Mouse (Mus musculus) heart, embryonic 16.5 days (tissue): ENCODE measurements around the gene Nubpl. TPM values are rescaled to one million over a fixed set of nuclear protein-coding genes. Genes with fewer than 3 reads are reported as not detected.
"Not testable (repeated sequence)": the region's sequence is repeated elsewhere in the genome, so short reads cannot be mapped to it uniquely, and the experiment has no call there.

ENCODE experiments used
- ATAC-seq: fragments of 200-750 bp; cut with Nextera tagmentation; replicated peaks from 2 replicates; pipeline ENCODE4 v1.8.0; 2017; ENCODE audit warnings: moderate number of reproducible peaks; ENCODE audit not compliant: insufficient read depth, low FRiP score; ENCODE audit errors: extremely low read depth
- H3K27ac ChIP-seq: fragments of 300-500 bp; sonication (generic); 2 replicates; pipeline ENCODE4 v1.5.1; 2014; ENCODE audit warnings: mild to moderate bottlenecking, low read length, control low read depth, moderate library complexity
- H3K27me3 ChIP-seq: fragments of 300-500 bp; sonication (generic); 2 replicates; pipeline ENCODE4 v1.6.1; 2014; ENCODE audit warnings: low read length, mixed read lengths; ENCODE audit not compliant: control insufficient read depth, insufficient read depth
- H3K36me3 ChIP-seq: fragments of 300-500 bp; sonication (generic); 2 replicates; pipeline ENCODE4 v1.6.1; 2014; ENCODE audit not compliant: control insufficient read depth, insufficient read depth
- H3K4me1 ChIP-seq: fragments of 300-500 bp; sonication (generic); 2 replicates; pipeline ENCODE4 v1.6.1; 2014; ENCODE audit warnings: low read length, mixed read lengths; ENCODE audit not compliant: control insufficient read depth, insufficient read depth
- H3K4me2 ChIP-seq: fragments of 300-500 bp; sonication (generic); 2 replicates; pipeline ENCODE4 v1.6.1; 2014; ENCODE audit warnings: low read depth, mild to moderate bottlenecking, control low read depth, low read length
- H3K4me3 ChIP-seq: fragments of 300-500 bp; sonication (generic); 2 replicates; pipeline ENCODE4 v1.5.1; 2014; ENCODE audit warnings: mild to moderate bottlenecking, control low read depth, low read length
- H3K9ac ChIP-seq: fragments of 300-500 bp; sonication (generic); 2 replicates; pipeline ENCODE4 v1.6.1; 2014; ENCODE audit warnings: low read length, control low read depth
- H3K9me3 ChIP-seq: fragments of 300-500 bp; sonication (generic); replicated peaks from 2 replicates; pipeline ENCODE4 v1.6.1; 2016; ENCODE audit warnings: low read length; ENCODE audit not compliant: control insufficient read depth
- WGBS: fragments of 180-500 bp; shearing (Covaris S2); extraction: QIAGEN DNeasy Blood & Tissue Kit; methylation state at CpG from one replicate; pipeline ENCODE4 v1.1.7; 2014; 5-methylcytosine and 5-hydroxymethylcytosine counted together
- polyA plus RNA-seq: library from polyadenylated mRNA; unstranded; fragments of >200 nt; fragmentation: Nextera tagmentation; extraction: Ambion mirVana; gene quantifications from 2 replicates; pipeline ENCODE4 v1.2.1, GENCODE M21; 2015

Nubpl gene
- polyA plus RNA-seq = 9.5 and 10.6 TPM in 2 replicates

DNA sequence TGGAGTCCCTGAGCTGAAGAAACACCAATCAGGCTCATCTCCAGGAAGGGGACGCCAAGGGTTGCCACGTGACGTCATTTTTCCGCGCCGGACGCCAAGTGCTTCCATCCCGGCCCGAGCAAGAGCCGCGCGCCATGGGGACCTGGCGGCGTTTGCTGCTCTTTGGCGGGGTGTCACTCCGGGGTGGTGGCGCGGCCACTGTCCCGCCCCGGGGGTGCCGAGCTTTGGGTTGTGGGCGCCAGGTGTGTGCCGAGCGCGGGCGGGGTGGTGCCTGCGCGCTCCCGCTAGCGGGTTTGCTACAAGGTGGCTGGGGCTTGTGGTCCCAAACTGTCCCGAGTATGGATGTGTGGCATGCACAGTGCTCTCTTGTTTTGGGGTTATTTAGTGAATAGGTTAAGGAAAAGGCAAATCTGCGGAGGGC lies at the start of gene Nubpl:
Gene Nubpl (plus strand): TSS at position 88 of the 421 bp plus-strand sequence.
- Histone ChIP-seq H3K4me2 (peak within 1 kb of the TSS; percentile 73), H3K9ac (peak within 1 kb of the TSS; percentile 95), H3K4me3 (peak within 1 kb of the TSS; percentile 98), H3K4me1 (0 out of 2 replicates have a peak, but pooled peaks cover 2% of the 10 kb centered on the region), H3K9me3 (no peaks in the 10 kb centered on the region), H3K36me3 (no peaks in the 10 kb centered on the region), H3K27ac (peak within 1 kb of the TSS; percentile 57; the same call in 1 of the 2 replicates), H3K27me3 (no peaks in the 10 kb centered on the region)
- ATAC-seq = peak; percentile 92
- WGBS = under 1% methylated on average over 32 of the region's 32 CpGs

DNA sequence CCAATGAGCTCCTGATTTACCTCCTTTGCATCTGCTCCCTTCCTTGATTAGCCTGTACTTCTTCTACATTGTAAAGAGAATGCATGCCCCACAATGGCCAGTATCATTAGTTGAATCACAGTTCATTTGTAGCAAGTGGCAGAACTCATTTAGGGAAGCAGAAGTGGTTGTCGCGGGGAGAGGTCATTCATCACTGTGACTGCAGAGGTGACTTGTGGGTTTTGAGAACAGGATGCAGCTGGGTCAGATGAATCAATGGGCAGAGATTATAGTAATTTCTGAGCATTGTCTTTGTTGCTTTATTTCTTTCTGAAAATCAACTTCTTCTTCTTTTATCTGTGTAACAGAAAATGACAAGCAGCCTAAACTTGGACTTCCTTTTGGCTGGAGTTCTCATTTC lies 48.2 kb upstream of the Nubpl start:
- no peak overlapping the region for H3K4me2 ChIP-seq
- no peaks in the 10 kb centered on the region for H3K27me3 ChIP-seq
- H3K9me3 ChIP-seq = no peaks in the 10 kb centered on the region
- no peak for ATAC-seq
- H3K4me3 ChIP-seq = no peak overlapping the region
- H3K9ac ChIP-seq = no peak overlapping the region
- 69% methylated on average over 2 of the region's 2 CpGs for WGBS
- H3K4me1 ChIP-seq = 0 out of 2 replicates have a peak, but pooled peaks cover under 1% of the 10 kb centered on the region
- H3K36me3 ChIP-seq = no peaks in the 10 kb centered on the region
- H3K27ac ChIP-seq = no peak overlapping the region

GRCm38 (mm10) chr12:52079296-52079695 lies 18.2 kb upstream of the Nubpl start:
- not testable (repeated sequence) for H3K4me1 ChIP-seq, H3K4me3 ChIP-seq, H3K4me2 ChIP-seq, H3K27me3 ChIP-seq, H3K9me3 ChIP-seq, H3K9ac ChIP-seq, H3K27ac ChIP-seq, H3K36me3 ChIP-seq
- no CpG with 5 or more reads among the region's 3 CpGs for WGBS
- 0 out of 2 replicates have a peak, but pooled peaks have one; percentile 41 for ATAC-seq

DNA sequence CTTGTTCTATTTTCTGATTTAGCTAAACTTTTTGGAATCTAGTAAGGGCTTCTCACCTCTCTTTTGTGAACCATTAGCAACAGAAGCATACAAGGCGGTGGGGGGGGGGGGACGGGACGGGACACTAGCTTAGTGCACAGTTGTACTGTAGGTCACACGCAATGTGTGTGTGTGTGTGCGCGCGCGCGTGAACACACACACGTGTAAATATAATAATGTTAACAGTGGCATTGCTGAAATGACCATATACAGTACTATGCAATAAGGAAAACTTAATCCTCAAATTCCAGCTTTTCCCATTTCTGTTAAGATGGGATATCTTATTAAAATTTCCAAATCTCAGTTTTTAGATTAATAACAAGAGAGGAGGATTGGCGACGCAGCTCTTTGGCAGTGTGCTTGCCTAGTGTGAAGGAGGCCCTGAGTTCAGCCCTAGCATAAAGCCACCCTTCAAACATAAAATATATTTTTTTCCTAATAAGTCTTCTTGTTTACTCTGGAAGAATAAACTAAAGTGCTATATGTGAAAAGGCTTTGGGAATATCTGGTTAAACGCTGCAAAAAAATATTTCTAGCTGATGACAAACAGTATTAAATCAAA lies 388 bp upstream of the Nubpl start:
- 0 out of 2 replicates have a peak, but pooled peaks have one; percentile 16 for ATAC-seq
- H3K4me1 ChIP-seq = 0 out of 2 replicates have a peak, but pooled peaks cover 2% of the 10 kb centered on the region
- H3K9me3 ChIP-seq = no peaks in the 10 kb centered on the region
- peak overlapping the region; percentile 73 for H3K4me2 ChIP-seq
- no peaks in the 10 kb centered on the region for H3K27me3 ChIP-seq
- H3K4me3 ChIP-seq = peak overlapping the region; percentile 98
- H3K36me3 ChIP-seq = no peaks in the 10 kb centered on the region
- H3K9ac ChIP-seq = peak overlapping the region; percentile 95
- 66% methylated on average over 13 of the region's 13 CpGs for WGBS
- no peak overlapping the region for H3K27ac ChIP-seq

GRCm38 (mm10) chr12:52120276-52120675 lies 22.7 kb downstream of the Nubpl start:
- Histone ChIP-seq H3K9me3 (no peaks in the 10 kb centered on the region), H3K36me3 (no peaks in the 10 kb centered on the region), H3K27me3 (no peaks in the 10 kb centered on the region), H3K4me3 (no peak overlapping the region), H3K9ac (no peak overlapping the region), H3K27ac (no peak overlapping the region), H3K4me2 (no peak overlapping the region), H3K4me1 (peaks cover 6% of the 10 kb centered on the region)
- ATAC-seq = no peak

DNA sequence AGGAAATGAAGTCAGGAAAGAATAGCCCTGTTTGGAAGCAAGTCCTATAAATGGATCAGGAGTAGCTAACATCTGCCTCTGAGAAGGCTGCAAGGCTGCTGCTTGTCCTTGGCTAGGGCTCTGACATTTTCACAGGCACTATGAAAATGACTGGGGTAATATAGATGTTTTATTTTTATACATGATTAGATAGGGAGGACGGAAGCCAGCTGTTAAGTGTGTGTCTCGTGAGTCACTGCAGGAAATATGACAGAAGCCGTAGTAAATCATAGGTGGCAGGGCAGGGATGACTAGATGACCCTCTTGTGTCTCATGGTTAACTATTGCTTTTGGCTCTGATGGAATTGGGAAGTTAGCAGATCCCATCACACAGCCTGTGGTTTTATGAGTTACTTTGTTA lies 28.9 kb downstream of the Nubpl start:
- H3K9ac ChIP-seq = no peak overlapping the region
- WGBS = 14% methylated on average over 3 of the region's 3 CpGs

GRCm38 (mm10) chr12:52129072-52129471 lies 31.5 kb downstream of the Nubpl start:
- Histone ChIP-seq H3K4me1 (peaks cover 16% of the 10 kb centered on the region), H3K36me3 (no peaks in the 10 kb centered on the region), H3K27me3 (no peaks in the 10 kb centered on the region), H3K9me3 (no peaks in the 10 kb centered on the region), H3K4me2 (no peak overlapping the region), H3K4me3 (no peak overlapping the region), H3K9ac (no peak overlapping the region), H3K27ac (no peak overlapping the region)
- WGBS = 85% methylated on average over 3 of the region's 3 CpGs
- no peak for ATAC-seq

More for the DNA sequence above, 28.9 kb downstream of the Nubpl start:
- H3K4me3 ChIP-seq = no peak overlapping the region
- no peaks in the 10 kb centered on the region for H3K9me3 ChIP-seq
- peak overlapping the region; percentile 36 for H3K27ac ChIP-seq
- no peaks in the 10 kb centered on the region for H3K27me3 ChIP-seq
- peaks cover 13% of the 10 kb centered on the region for H3K4me1 ChIP-seq
- H3K36me3 ChIP-seq = no peaks in the 10 kb centered on the region
- no peak overlapping the region for H3K4me2 ChIP-seq
- peak; percentile 63 for ATAC-seq

DNA sequence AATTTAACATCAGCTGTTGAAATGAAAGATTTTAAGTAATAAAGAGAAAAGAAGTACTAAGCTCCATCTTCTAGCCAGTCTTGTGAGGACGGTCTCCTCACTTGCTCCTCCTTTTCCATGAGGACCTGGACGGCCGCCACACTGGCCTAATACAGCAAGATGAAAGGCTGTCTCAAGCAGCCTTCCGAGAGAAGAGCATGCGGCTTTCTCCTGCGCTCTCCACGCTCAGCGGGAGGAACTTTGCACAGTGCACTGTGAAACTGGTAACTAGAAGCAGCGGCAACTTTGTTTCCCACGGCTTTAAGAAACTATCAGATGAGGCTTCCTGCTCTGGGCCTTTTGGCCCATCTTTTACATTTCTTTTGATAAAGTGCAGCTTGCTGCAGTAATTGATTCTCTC lies 34.7 kb downstream of the Nubpl start:
- peak overlapping the region; percentile 43 for H3K9ac ChIP-seq
- 14% methylated on average over 10 of the region's 10 CpGs for WGBS

GRCm38 (mm10) chr12:52138296-52138695 lies 40.8 kb downstream of the Nubpl start:
- H3K36me3 ChIP-seq = no peaks in the 10 kb centered on the region
- no peaks in the 10 kb centered on the region for H3K27me3 ChIP-seq
- H3K9me3 ChIP-seq = no peaks in the 10 kb centered on the region
- WGBS = 87% methylated on average over 4 of the region's 4 CpGs
- H3K4me3 ChIP-seq = no peak overlapping the region
- no peak for ATAC-seq
- H3K27ac ChIP-seq = no peak overlapping the region
- no peak overlapping the region for H3K9ac ChIP-seq
- no peak overlapping the region for H3K4me2 ChIP-seq
- H3K4me1 ChIP-seq = no peaks in the 10 kb centered on the region

More for the DNA sequence above, 34.7 kb downstream of the Nubpl start:
- no peaks in the 10 kb centered on the region for H3K27me3 ChIP-seq
- H3K4me1 ChIP-seq = peaks cover 5% of the 10 kb centered on the region
- H3K4me2 ChIP-seq = peak overlapping the region; percentile 52
- ATAC-seq = no peak
- H3K27ac ChIP-seq = peak overlapping the region; percentile 48; the same call in 1 of the 2 replicates
- H3K36me3 ChIP-seq = no peaks in the 10 kb centered on the region
- no peaks in the 10 kb centered on the region for H3K9me3 ChIP-seq
- peak overlapping the region; percentile 19; the same call in 1 of the 2 replicates for H3K4me3 ChIP-seq
